Mouse (Mus musculus): Measurements from ENCODE around the gene Syt2.

- no peak for TF ChIP-seq POLR2A (IDR thresholded peaks at IDR 0.05; ENCODE audit: control insufficient read depth, extremely low read depth, insufficient read depth, low read length, poor library complexity)
- TF ChIP-seq CTCF (IDR thresholded peaks at IDR 0.05; ENCODE audit: borderline replicate concordance, control insufficient read depth, extremely low read depth, insufficient read depth, low read length, poor library complexity): no peak
Observed at GRCm38 (mm10) chr1:134629455-134629854, 17.0 kb upstream of the Syt2 start.
